Mouse (Mus musculus) lung, postnatal 0 days (tissue): ENCODE data around the gene Dnase1l3.

ENCODE experiments used
- CTCF ChIP-seq: IDR thresholded peaks from 2 replicates; pipeline ENCODE4 v1.5.1; 2016; ENCODE audit warnings: antibody characterized with exemption, mild to moderate bottlenecking
- EP300 ChIP-seq: IDR thresholded peaks from 2 replicates; pipeline ENCODE4 v1.6.1; 2016; ENCODE audit warnings: antibody characterized with exemption, mild to moderate bottlenecking, control low read depth

DNA sequence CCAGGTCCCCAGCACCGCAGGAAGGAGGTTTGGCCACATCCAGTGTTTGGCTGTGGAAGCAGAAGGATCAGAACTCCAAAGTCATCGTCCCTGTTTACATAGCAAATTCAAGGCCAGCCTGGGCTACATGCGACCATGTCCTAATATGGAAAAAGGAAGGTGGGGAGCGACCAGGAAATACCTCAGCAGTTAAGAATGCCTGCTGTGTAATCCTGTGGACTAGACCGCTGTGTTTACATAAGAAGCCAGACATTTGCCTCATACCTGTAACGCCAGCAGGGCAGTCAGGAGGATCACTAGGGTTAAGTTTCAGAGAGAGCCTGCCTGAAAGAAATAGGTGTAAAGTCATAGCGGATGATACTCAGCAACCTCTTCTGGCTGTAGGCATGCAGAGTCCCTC lies 31.2 kb downstream of the Dnase1l3 start:
- TF ChIP-seq CTCF, result no peak
- no peak for TF ChIP-seq EP300
